Mouse (Mus musculus) midbrain, embryonic 15.5 days (tissue): ENCODE measurements at regions not wholly inside any gene's neighbourhood (a gene's known extent, or its start where the extent isn't known, plus 50 kb on each side); places are given as distances from the start of the nearest gene placed in this dataset.
A peak's percentile ranks its signal among the peaks of the same experiment; 100 is the strongest.

Experiments
- ATAC-seq: fragments of 200-750 bp; cut with Nextera tagmentation; replicated peaks from 2 replicates; pipeline ENCODE4 v1.8.0; 2017; ENCODE audit warnings: moderate TSS enrichment
- H3K27ac ChIP-seq: fragments of 300-500 bp; sonication (generic); 2 replicates; pipeline ENCODE4 v1.5.1; 2015; ENCODE audit warnings: mild to moderate bottlenecking, inconsistent platforms
- H3K27me3 ChIP-seq: fragments of 300-500 bp; sonication (generic); replicated peaks from 2 replicates; pipeline ENCODE4 v1.6.1; 2015; ENCODE audit warnings: inconsistent platforms
- H3K36me3 ChIP-seq: fragments of 300-500 bp; sonication (generic); replicated peaks from 2 replicates; pipeline ENCODE4 v1.6.1; 2015; ENCODE audit warnings: inconsistent platforms
- H3K4me1 ChIP-seq: fragments of 300-500 bp; sonication (generic); 2 replicates; pipeline ENCODE4 v1.6.1; 2015; ENCODE audit warnings: inconsistent platforms
- H3K4me2 ChIP-seq: fragments of 300-500 bp; sonication (generic); 2 replicates; pipeline ENCODE4 v1.6.1; 2015; ENCODE audit warnings: inconsistent platforms, mild to moderate bottlenecking, moderate library complexity
- H3K4me3 ChIP-seq: fragments of 300-500 bp; sonication (generic); 2 replicates; pipeline ENCODE4 v1.5.1; 2015; ENCODE audit warnings: mild to moderate bottlenecking, inconsistent platforms
- H3K9ac ChIP-seq: fragments of 300-500 bp; sonication (generic); 2 replicates; pipeline ENCODE4 v1.6.1; 2015; ENCODE audit warnings: mild to moderate bottlenecking, inconsistent platforms
- H3K9me3 ChIP-seq: fragments of 300-500 bp; sonication (generic); 2 replicates; pipeline ENCODE4 v1.6.1; 2016; ENCODE audit warnings: inconsistent platforms
- WGBS: fragments of 180-500 bp; shearing (Covaris S2); methylation state at CpG from one replicate; pipeline ENCODE4 v1.1.7; 2015; ENCODE audit warnings: mixed read lengths; 5-methylcytosine and 5-hydroxymethylcytosine counted together

- no peak for ATAC-seq
- no peak overlapping the region for H3K9ac ChIP-seq
- H3K4me1 ChIP-seq, result no peaks in the 10 kb centered on the region
- H3K27ac ChIP-seq, result no peak overlapping the region
- no peaks in the 10 kb centered on the region for H3K9me3 ChIP-seq
- no peaks in the 10 kb centered on the region for H3K27me3 ChIP-seq
- WGBS, result 78% methylated on average over 3 of the region's 3 CpGs
- H3K4me3 ChIP-seq, result no peak overlapping the region
- no peak overlapping the region for H3K4me2 ChIP-seq
- H3K36me3 ChIP-seq, result no peaks in the 10 kb centered on the region
These were observed 143.4 kb upstream of the F930015N05Rik start for GRCm38 (mm10) chr11:64579826-64580225.

DNA sequence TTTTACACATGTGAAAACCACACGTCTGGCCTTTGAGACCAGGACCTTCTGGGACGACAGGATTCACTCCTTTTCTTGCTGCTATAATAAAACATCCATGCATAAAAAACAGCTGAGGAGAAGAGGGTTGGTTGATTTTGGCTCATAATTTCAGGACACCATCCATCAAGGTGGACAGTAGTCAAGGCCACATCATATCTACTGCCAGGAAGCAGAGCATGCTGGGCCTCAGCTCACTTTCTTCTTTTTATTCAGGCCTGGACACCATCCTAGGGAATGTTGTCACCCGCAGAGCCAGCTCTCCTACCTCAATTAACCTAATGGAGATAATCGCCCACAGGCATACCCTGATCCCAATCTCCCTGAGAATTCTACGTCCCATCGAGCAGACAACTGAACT, 149.6 kb upstream of the F930015N05Rik start:
- ATAC-seq, result no peak
- H3K9ac ChIP-seq, result no peak overlapping the region
- H3K27me3 ChIP-seq, result no peaks in the 10 kb centered on the region
- WGBS, result 81% methylated on average over 6 of the region's 6 CpGs
- no peak overlapping the region for H3K4me3 ChIP-seq
- peaks cover 3% of the 10 kb centered on the region; the same call in 1 of the 2 replicates for H3K4me1 ChIP-seq
- no peaks in the 10 kb centered on the region for H3K9me3 ChIP-seq
- H3K36me3 ChIP-seq, result no peaks in the 10 kb centered on the region
- H3K27ac ChIP-seq, result no peak overlapping the region
- H3K4me2 ChIP-seq, result no peak overlapping the region

- H3K27ac ChIP-seq, result no peak overlapping the region
- peaks cover 3% of the 10 kb centered on the region; the same call in 1 of the 2 replicates for H3K4me1 ChIP-seq
- H3K36me3 ChIP-seq, result no peaks in the 10 kb centered on the region
- H3K4me2 ChIP-seq, result no peak overlapping the region
- no peaks in the 10 kb centered on the region for H3K9me3 ChIP-seq
- 43% methylated on average over 7 of the region's 7 CpGs for WGBS
- H3K27me3 ChIP-seq, result no peaks in the 10 kb centered on the region
- ATAC-seq, result no peak
- no peak overlapping the region for H3K4me3 ChIP-seq
- no peak overlapping the region for H3K9ac ChIP-seq
These were observed 150.7 kb upstream of the F930015N05Rik start for GRCm38 (mm10) chr11:64587034-64587710.

DNA sequence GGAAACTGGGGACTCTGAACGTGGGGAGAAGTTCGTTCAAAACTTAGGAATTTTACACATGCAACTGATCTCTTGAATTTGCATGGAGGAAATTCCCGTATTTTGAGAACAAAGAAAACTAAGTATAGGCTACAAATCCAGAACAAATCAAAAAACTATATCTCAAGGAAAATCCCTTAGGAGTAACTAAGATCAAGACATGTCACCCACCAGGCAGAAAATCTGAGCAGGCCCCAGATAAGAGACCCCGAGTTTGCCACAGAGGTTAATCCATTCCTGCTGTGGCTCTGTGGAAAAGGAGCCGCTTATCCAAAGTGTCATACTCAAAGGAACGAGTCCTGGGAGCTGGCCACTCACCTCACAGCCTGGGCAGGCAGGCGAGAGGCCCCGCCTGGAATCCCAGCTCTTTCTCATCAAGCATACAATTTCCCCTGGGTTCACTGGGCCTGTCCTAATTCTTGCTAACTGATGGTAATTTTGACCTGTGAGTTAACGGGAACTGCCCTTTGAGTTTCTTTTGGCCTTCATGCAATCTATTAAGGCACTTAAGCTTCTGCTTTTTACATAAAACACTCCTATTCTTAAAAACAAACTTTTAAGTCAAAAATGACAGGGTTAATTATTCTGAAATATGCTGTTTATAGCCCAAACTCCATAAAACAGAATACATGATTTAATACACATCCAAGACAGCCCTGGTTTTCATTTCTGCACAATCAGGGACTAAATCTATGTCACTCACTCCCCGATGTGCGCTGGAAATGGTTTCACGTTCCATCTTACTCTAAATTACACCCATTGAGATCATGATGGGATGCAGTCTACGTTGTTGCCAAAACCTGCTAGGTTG, 151.5 kb upstream of the F930015N05Rik start:
- no peak overlapping the region for H3K27ac ChIP-seq
- no peak overlapping the region for H3K9ac ChIP-seq
- peaks cover 3% of the 10 kb centered on the region; the same call in 1 of the 2 replicates for H3K4me1 ChIP-seq
- WGBS, result 26% methylated on average over 13 of the region's 13 CpGs
- no peaks in the 10 kb centered on the region for H3K9me3 ChIP-seq
- no peak overlapping the region for H3K4me2 ChIP-seq
- no peaks in the 10 kb centered on the region for H3K36me3 ChIP-seq
- H3K4me3 ChIP-seq, result no peak overlapping the region
- no peaks in the 10 kb centered on the region for H3K27me3 ChIP-seq
- no peak for ATAC-seq

GRCm38 (mm10) chr11:64588601-64588989, 152.1 kb upstream of the F930015N05Rik start:
- H3K36me3 ChIP-seq, result no peaks in the 10 kb centered on the region
- H3K9ac ChIP-seq, result no peak overlapping the region
- 53% methylated on average over 6 of the region's 6 CpGs for WGBS
- peaks cover 3% of the 10 kb centered on the region; the same call in 1 of the 2 replicates for H3K4me1 ChIP-seq
- no peak for ATAC-seq
- H3K4me2 ChIP-seq, result no peak overlapping the region
- no peak overlapping the region for H3K27ac ChIP-seq
- H3K4me3 ChIP-seq, result no peak overlapping the region
- no peaks in the 10 kb centered on the region for H3K27me3 ChIP-seq
- no peaks in the 10 kb centered on the region for H3K9me3 ChIP-seq

DNA sequence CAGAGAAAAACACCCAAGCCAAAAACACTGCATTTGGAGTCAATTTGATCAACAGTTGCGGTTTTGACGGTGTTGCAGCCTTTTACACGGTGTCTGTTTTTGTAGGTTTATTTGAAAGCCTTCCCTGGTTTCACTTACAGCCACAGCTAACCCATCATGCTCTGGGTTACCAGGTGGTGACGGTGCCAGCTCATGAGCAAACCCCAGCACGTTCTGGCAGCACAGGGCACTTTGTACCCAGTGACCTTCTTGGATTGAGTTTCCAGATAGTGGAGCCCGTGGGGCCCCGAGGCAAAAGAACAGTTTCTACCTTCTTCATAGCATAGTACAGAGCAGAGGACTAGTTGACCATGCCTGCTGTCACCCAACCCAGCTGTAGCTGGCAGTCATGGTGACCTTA, 152.6 kb upstream of the F930015N05Rik start:
- Histone ChIP-seq H3K36me3 (no peaks in the 10 kb centered on the region), H3K4me3 (no peak overlapping the region), H3K27ac (no peak overlapping the region), H3K9me3 (no peaks in the 10 kb centered on the region), H3K9ac (no peak overlapping the region), H3K4me1 (peaks cover 3% of the 10 kb centered on the region; the same call in 1 of the 2 replicates), H3K27me3 (no peaks in the 10 kb centered on the region), H3K4me2 (no peak overlapping the region)
- WGBS, result 91% methylated on average over 7 of the region's 7 CpGs
- ATAC-seq, result no peak

- Histone ChIP-seq H3K27me3 (no peaks in the 10 kb centered on the region), H3K4me1 (peaks cover 3% of the 10 kb centered on the region; the same call in 1 of the 2 replicates), H3K27ac (no peak overlapping the region), H3K4me2 (no peak overlapping the region), H3K36me3 (no peaks in the 10 kb centered on the region), H3K9ac (no peak overlapping the region), H3K9me3 (no peaks in the 10 kb centered on the region), H3K4me3 (no peak overlapping the region)
- WGBS, result 88% methylated on average over 4 of the region's 4 CpGs
- ATAC-seq, result no peak
These were observed 153.6 kb upstream of the F930015N05Rik start for GRCm38 (mm10) chr11:64590091-64590490.

GRCm38 (mm10) chr11:64592253-64592652, 155.8 kb upstream of the F930015N05Rik start:
- no peak overlapping the region for H3K4me3 ChIP-seq
- no peak overlapping the region for H3K9ac ChIP-seq
- H3K9me3 ChIP-seq, result no peaks in the 10 kb centered on the region
- no peak for ATAC-seq
- 89% methylated on average over 2 of the region's 2 CpGs for WGBS
- no peak overlapping the region for H3K27ac ChIP-seq
- no peaks in the 10 kb centered on the region; the same call in 1 of the 2 replicates for H3K27me3 ChIP-seq
- no peaks in the 10 kb centered on the region for H3K36me3 ChIP-seq
- H3K4me2 ChIP-seq, result no peak overlapping the region
- H3K4me1 ChIP-seq, result peaks cover 3% of the 10 kb centered on the region; the same call in 1 of the 2 replicates

DNA sequence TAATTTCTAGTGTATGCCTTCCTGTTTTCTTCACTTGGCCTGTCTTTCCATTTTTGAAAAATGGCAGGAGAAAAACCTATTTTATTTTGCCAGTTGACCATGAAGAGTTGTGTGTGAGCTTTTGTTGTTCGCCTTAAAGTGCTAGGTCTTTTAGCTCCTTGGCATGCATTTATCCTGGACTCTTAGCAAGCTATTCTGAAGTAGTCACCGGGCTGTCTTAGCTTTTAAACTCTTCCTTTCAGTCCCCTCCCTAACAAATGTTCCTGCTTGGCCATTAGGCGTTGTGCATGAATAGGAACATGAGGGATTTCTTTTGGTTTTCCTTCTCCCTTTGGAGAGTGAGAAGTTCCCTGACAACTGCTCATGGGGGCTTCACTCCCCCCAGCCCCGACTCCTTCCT, 160.9 kb upstream of the F930015N05Rik start:
- Histone ChIP-seq H3K36me3 (no peaks in the 10 kb centered on the region), H3K4me3 (no peak overlapping the region), H3K27me3 (no peaks in the 10 kb centered on the region; the same call in 1 of the 2 replicates), H3K27ac (no peak overlapping the region), H3K4me1 (no peaks in the 10 kb centered on the region), H3K4me2 (no peak overlapping the region), H3K9ac (no peak overlapping the region), H3K9me3 (no peaks in the 10 kb centered on the region)
- 48% methylated on average over 4 of the region's 4 CpGs for WGBS
- no peak for ATAC-seq

DNA sequence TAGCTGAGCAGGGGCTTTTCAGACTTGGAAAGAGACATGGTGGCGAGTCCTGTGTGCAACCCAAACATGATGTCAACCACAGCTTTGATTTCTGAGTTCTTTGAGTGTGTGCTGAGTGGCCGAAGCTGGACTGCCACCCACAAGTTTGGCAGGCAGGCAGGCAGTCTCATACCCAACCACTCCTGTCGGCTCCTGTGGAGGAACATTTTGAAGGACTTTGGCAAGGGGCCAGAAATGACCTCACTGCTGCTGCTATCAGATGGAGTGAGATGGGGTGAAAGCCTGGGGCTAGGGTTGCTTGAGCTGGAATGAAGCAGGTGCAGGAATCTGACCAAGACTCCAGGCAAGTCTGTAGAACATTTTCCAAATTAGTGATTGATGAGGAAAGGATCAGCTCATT, 162.7 kb upstream of the F930015N05Rik start:
- no peak overlapping the region for H3K4me3 ChIP-seq
- WGBS, result 76% methylated on average over 3 of the region's 3 CpGs
- H3K9me3 ChIP-seq, result no peaks in the 10 kb centered on the region
- H3K36me3 ChIP-seq, result no peaks in the 10 kb centered on the region
- H3K27me3 ChIP-seq, result no peaks in the 10 kb centered on the region; the same call in 1 of the 2 replicates
- no peaks in the 10 kb centered on the region for H3K4me1 ChIP-seq
- no peak for ATAC-seq
- no peak overlapping the region for H3K27ac ChIP-seq
- H3K4me2 ChIP-seq, result no peak overlapping the region
- H3K9ac ChIP-seq, result no peak overlapping the region

DNA sequence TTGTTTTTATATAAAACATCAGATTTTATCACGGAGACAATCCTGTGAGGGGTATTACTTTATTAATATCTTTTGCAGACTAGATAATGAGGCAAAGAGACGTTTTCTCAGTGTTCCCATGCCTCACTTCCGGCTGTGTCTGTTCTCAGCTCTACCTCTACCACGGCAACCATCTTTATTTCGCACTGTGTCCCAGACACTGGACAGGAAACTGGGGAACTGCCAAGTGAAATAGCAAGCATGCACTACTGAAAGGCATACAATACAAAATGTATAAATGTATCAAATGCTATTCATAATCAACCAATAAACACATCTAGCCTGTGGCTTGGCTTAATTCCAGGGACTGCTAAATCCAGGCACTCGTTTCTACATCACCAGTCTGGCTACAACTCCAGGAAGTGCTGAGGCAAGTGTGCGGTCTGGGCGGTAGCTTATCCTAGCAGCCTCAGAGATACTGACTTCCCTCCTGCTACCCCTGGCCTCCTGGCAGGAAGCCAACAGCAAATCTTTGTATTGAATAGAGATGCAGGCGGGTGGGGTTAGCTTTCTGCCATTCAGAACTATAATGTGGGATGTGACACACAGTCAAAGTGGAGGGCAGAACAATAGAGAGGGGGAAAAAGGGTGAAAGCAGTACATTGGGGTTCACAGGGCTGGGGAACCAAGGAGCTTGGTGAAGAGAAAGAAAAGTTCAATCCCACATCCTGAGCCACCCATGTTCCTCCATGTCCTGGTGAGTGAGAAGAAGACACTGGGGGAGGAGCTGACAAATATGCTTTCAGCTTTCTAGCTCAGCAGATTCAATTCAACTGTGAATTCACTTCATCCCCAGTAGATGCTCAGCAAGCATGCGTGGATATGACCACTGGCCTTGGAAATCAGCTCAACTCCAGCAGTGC, 164.0 kb upstream of the F930015N05Rik start:
- Histone ChIP-seq H3K9ac (no peak overlapping the region), H3K4me3 (no peak overlapping the region), H3K4me1 (no peaks in the 10 kb centered on the region), H3K36me3 (no peaks in the 10 kb centered on the region), H3K4me2 (no peak overlapping the region), H3K27me3 (no peaks in the 10 kb centered on the region; the same call in 1 of the 2 replicates), H3K9me3 (no peaks in the 10 kb centered on the region), H3K27ac (no peak overlapping the region)
- WGBS, result 42% methylated on average over 10 of the region's 10 CpGs
- peak; percentile 42; the same call in 1 of the 2 replicates for ATAC-seq

DNA sequence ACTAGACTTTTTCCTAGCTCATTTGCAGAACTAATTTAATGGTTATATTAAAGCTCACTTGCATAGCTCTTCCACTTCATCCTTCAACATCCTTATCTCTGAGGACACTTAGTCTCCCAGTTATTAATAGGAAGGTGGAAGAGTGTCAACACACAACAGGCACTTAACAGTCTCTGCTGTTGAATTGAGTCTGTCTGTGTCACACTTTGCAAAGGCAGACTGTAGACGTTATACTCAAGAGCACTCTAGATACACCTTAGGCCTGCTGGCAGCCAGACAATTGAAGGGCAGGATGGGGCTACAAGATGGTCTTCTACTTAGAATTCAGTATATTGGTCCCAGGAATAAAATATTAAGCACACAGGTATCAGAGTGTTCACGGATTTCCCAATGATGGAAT, 172.6 kb upstream of the F930015N05Rik start:
- Histone ChIP-seq H3K9me3 (no peaks in the 10 kb centered on the region), H3K4me3 (no peak overlapping the region), H3K4me1 (no peaks in the 10 kb centered on the region), H3K27me3 (no peaks in the 10 kb centered on the region), H3K4me2 (no peak overlapping the region), H3K27ac (no peak overlapping the region), H3K9ac (no peak overlapping the region), H3K36me3 (no peaks in the 10 kb centered on the region)
- ATAC-seq, result no peak
- WGBS, result 91% methylated on average over 2 of the region's 2 CpGs
